Mouse (Mus musculus) cerebral cortex, adult 2 months (tissue): ENCODE results near the gene Med21.

Experiments used
- WGBS: fragments of 180-500 bp; shearing (Covaris S2); methylation state at CpG from one replicate; pipeline ENCODE4 v1.1.7; 2018; 5-methylcytosine and 5-hydroxymethylcytosine counted together

Gene Med21

GRCm38 (mm10) chr6:146640068-146640965, 2.0 kb upstream of the Med21 start:
- WGBS, result 88% methylated on average over 7 of the region's 7 CpGs

GRCm38 (mm10) chr6:146640991-146641390, 1.4 kb upstream of the Med21 start:
- 73% methylated on average over 6 of the region's 6 CpGs for WGBS

- 61% methylated on average over 11 of the region's 11 CpGs for WGBS
Measured at GRCm38 (mm10) chr6:146641621-146642210, 631 bp upstream of the Med21 start.

GRCm38 (mm10) chr6:146643184-146643570, 830 bp downstream of the Med21 start:
- 32% methylated on average over 11 of the region's 11 CpGs for WGBS

GRCm38 (mm10) chr6:146650013-146650412, 7.7 kb downstream of the Med21 start:
- 47% methylated on average over 2 of the region's 2 CpGs for WGBS

GRCm38 (mm10) chr6:146653197-146653596, 10.8 kb downstream of the Med21 start:
- 39% methylated on average over 3 of the region's 3 CpGs for WGBS

- WGBS, result 74% methylated on average over 2 of the region's 2 CpGs
Measured at GRCm38 (mm10) chr6:146660591-146660990, 18.2 kb downstream of the Med21 start.

- 88% methylated on average over 5 of the region's 5 CpGs for WGBS
Measured at GRCm38 (mm10) chr6:146661655-146662054, 19.3 kb downstream of the Med21 start.

- WGBS, result 38% methylated on average over 5 of the region's 5 CpGs
Measured at GRCm38 (mm10) chr6:146662679-146663078, 20.3 kb downstream of the Med21 start.

- WGBS, result 64% methylated on average over 5 of the region's 5 CpGs
Measured at GRCm38 (mm10) chr6:146664116-146664515, 21.8 kb downstream of the Med21 start.

- WGBS, result 93% methylated on average over 5 of the region's 5 CpGs
Measured at GRCm38 (mm10) chr6:146664917-146665316, 22.6 kb downstream of the Med21 start.

- WGBS, result 81% methylated on average over 2 of the region's 2 CpGs
Measured at GRCm38 (mm10) chr6:146665408-146665807, 23.1 kb downstream of the Med21 start.

GRCm38 (mm10) chr6:146666811-146667210, 24.5 kb downstream of the Med21 start:
- WGBS, result 78% methylated on average over 6 of the region's 6 CpGs

GRCm38 (mm10) chr6:146670956-146671855, 28.9 kb downstream of the Med21 start:
- WGBS, result 62% methylated on average over 15 of the region's 15 CpGs

GRCm38 (mm10) chr6:146672106-146672505, 29.8 kb downstream of the Med21 start:
- WGBS, result 52% methylated on average over 5 of the region's 5 CpGs

- WGBS, result 92% methylated on average over 4 of the region's 4 CpGs
Measured at GRCm38 (mm10) chr6:146673696-146674095, 31.3 kb downstream of the Med21 start.

- 79% methylated on average over 8 of the region's 8 CpGs for WGBS
Measured at GRCm38 (mm10) chr6:146674420-146674819, 32.1 kb downstream of the Med21 start.

GRCm38 (mm10) chr6:146674881-146675536, 32.7 kb downstream of the Med21 start:
- WGBS, result 53% methylated on average over 4 of the region's 4 CpGs

GRCm38 (mm10) chr6:146676904-146677303, 34.6 kb downstream of the Med21 start:
- 81% methylated on average over 10 of the region's 10 CpGs for WGBS

- WGBS, result 88% methylated on average over 10 of the region's 10 CpGs
Measured at GRCm38 (mm10) chr6:146678136-146679070, 36.1 kb downstream of the Med21 start.
